Mouse (Mus musculus): Measurements from ENCODE around the gene Auh.

Gene Auh

DNA sequence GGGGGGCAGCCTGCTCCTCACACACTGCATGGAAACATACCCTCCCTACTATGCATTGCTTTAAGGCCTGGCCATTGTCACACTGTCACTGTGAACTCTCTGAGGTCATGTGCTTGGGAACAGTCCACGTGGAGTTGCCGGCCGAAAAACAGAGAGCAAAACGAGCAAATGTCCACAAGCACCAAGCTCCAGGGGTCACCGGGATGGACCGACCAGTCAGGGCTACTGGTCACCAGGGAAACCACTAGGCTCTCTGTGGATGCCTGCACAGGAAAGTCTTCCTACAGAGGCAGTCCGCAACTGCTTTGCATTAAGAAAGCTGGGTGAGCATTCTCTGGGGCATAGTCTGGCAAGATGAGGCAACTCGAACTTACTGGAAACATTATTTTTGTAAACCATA, 82.0 kb downstream of the Auh start:
- in situ Hi-C loops (cut with MboI; ENCODE audit: unreplicated experiment in 2 of 2), result no loop called here

DNA sequence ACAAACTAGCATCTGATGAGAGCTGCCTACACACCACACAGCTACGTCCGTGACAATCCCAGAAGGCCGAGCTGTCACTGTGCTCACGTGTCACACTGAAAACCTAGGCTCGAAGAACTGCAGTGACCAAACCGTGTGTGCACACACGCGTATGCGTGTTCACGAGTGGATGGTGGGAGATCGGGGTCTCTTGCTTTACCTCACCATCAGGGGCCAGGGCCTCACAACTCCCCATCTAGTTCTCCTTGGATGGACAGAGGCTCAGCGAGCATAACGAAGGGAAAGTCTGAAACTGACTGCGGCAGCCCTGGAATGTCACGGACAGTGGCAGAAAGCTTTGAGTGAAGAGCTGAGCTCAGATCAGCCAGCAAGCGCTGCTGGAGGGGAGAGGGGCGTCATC, 82.4 kb downstream of the Auh start:
- in situ Hi-C loops (cut with MboI; ENCODE audit: unreplicated experiment in 2 of 2), result no loop called here

- in situ Hi-C loops (cut with MboI; ENCODE audit: unreplicated experiment in 2 of 2), result no loop called here
These were observed 83.9 kb downstream of the Auh start for GRCm38 (mm10) chr13:52845618-52846017.

DNA sequence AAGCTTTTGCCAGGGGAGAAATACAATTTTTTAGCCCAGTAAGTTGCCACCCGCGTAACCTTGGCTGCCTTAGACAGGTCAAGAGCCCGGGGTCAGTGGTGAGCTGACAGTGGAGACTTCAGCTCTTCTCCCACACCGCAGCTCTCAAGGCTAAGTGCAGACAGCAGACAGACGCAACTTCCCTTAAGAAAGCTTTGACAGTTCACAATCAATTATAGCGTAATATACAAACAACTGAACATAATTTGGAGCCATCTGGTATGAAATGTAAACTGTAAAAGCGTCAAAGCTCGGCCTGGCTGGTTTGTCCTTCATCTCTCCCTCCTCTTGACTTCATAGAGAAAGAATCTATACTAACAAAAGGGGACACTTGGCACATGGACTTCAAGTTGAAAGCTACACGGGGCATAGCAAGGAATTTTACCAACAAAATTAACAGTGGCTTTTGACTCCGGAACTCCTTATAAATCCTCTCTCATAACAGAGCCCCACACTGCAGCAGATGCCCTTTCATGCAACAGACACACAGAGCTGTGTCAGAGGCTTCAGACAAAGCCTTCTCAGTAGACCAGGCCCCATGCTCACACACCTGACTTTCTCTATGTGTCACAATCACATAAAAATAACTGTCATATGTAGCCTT, 85.8 kb downstream of the Auh start:
- in situ Hi-C loops (cut with MboI; ENCODE audit: unreplicated experiment in 2 of 2), result no loop called here

DNA sequence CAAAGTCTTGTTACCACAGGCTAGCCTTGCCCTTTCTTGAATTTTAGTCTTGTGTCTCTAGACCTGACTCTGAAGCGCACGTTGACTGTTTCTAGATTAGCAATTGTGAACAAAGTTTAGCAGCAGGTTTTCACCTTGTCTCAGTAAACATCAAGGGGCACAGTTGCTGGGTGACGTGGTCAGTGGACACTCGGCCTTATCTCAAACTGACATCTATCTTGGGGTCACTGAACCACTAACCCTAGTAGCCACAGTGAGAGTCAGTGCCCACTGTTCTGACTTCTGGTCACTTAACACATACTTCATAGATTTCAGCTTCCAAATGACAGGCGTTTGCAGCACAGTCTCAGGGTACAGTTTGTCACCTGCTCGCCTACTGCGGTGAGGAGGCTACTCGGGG, 93.2 kb downstream of the Auh start:
- in situ Hi-C loops (cut with MboI; ENCODE audit: unreplicated experiment in 2 of 2), result loop anchor here (10.0 kb wide), 2 partner anchors 139 to 149 kb away; partner anchors contain the start of gene Nfil3 (in 1 of the 2)

GRCm38 (mm10) chr13:52834591-52834990, 94.9 kb downstream of the Auh start:
- in situ Hi-C loops (cut with MboI; ENCODE audit: unreplicated experiment in 2 of 2), result loop anchor here (10.0 kb wide), 2 partner anchors 140 to 150 kb away; partner anchors contain the start of gene Nfil3 (in 1 of the 2)

- in situ Hi-C loops (cut with MboI; ENCODE audit: unreplicated experiment in 2 of 2), result loop anchor here (10.0 kb wide), 2 partner anchors 141 to 151 kb away; partner anchors contain the start of gene Nfil3 (in 1 of the 2)
These were observed 95.7 kb downstream of the Auh start for GRCm38 (mm10) chr13:52833748-52834147.

- in situ Hi-C loops (cut with MboI; ENCODE audit: unreplicated experiment in 2 of 2), result loop anchor here (10.0 kb wide), 2 partner anchors 142 to 152 kb away; partner anchors contain the start of gene Nfil3 (in 1 of the 2)
These were observed 96.3 kb downstream of the Auh start for GRCm38 (mm10) chr13:52833220-52833619.

GRCm38 (mm10) chr13:52832481-52833170, 96.9 kb downstream of the Auh start:
- in situ Hi-C loops (cut with MboI; ENCODE audit: unreplicated experiment in 2 of 2), result loop anchor here (10.0 kb wide), 2 partner anchors 142 to 152 kb away; partner anchors contain the start of gene Nfil3 (in 1 of the 2)

GRCm38 (mm10) chr13:52831037-52831757, 98.3 kb downstream of the Auh start:
- in situ Hi-C loops (cut with MboI; ENCODE audit: unreplicated experiment in 2 of 2), result loop anchor here (10.0 kb wide), 2 partner anchors 144 to 154 kb away; partner anchors contain the start of gene Nfil3 (in 1 of the 2)

DNA sequence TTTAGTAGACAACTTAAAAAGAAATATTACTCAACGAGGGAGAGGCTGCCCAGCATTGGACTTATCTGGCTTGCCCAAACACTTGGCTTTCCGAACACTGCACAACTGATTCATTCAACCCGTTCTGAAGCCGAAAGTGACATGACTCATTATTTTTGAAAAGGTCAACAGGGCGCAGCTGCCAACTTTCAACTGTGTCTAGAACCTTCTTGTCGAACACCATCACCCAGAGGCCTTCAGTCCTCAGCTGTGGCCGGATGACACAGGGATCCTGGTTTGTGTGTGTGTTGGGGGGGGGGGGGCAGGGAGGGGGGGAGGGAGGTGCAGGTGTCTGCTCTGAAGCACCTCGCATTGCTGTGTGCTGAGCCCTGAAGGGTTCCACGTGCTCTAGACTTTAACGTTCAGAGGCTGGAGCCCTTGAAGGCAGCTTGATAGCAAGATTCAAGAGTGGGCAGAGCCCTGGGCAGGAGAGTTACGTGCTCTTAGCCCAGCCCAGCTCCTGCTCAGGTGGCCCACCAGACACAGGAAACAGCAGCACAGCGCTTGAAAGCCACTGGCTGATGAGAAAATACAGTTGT, 100.4 kb downstream of the Auh start:
- in situ Hi-C loops (cut with MboI; ENCODE audit: unreplicated experiment in 2 of 2), result loop anchor here in 1 of 2 experiments (10.0 kb wide), 1 partner anchor 94 kb away; no protein-coding TSS in a partner anchor

GRCm38 (mm10) chr13:52828217-52828616, 101.3 kb downstream of the Auh start:
- in situ Hi-C loops (cut with MboI; ENCODE audit: unreplicated experiment in 2 of 2), result loop anchor here in 1 of 2 experiments (10.0 kb wide), 1 partner anchor 93 kb away; no protein-coding TSS in a partner anchor

DNA sequence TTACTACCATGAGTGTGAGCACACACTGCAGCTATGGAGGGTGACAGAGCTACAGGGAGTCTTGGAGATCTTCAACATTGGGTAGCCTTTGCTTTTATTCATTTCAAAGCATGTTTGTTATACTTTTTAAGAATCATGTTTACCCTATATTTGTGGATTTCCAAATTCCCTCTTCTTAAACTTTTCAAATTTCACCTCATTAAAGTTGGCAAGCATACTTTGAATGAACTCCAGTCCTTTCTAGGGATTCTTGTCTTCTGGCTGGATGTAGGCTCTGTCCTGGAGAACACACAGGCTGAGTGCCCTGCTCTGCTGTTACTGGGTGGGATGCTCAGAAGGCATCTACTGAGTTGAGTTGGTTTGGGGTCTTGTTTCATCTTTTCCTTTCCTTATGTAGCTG, 102.8 kb downstream of the Auh start:
- in situ Hi-C loops (cut with MboI; ENCODE audit: unreplicated experiment in 2 of 2), result loop anchor here in 1 of 2 experiments (10.0 kb wide), 1 partner anchor 92 kb away; no protein-coding TSS in a partner anchor

GRCm38 (mm10) chr13:52824754-52825153, 104.7 kb downstream of the Auh start:
- in situ Hi-C loops (cut with MboI; ENCODE audit: unreplicated experiment in 2 of 2), result loop anchor here in 1 of 2 experiments (10.0 kb wide), 1 partner anchor 90 kb away; no protein-coding TSS in a partner anchor

- in situ Hi-C loops (cut with MboI; ENCODE audit: unreplicated experiment in 2 of 2), result loop anchor here in 1 of 2 experiments (10.0 kb wide), 1 partner anchor 88 kb away; no protein-coding TSS in a partner anchor
These were observed 107.0 kb downstream of the Auh start for GRCm38 (mm10) chr13:52822165-52823149.

DNA sequence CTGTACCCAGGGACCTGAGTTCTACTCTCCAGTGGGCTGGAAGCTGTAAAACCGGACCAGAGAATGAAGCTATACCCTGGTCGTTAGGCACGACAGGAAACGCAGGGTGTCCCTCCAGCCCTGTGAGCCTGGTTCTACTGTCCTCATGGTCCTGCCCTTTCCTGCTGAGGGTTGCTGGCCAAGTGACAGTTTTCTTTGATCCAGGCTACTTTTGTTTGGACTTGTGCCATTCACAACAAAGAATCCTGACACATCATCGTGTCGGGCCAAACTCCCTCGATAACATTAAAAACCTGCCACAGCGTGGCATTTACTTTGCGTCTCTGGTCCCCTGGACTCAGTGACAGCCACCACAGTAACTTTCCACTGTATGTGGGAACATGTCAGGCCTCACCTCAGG, 107.9 kb downstream of the Auh start:
- in situ Hi-C loops (cut with MboI; ENCODE audit: unreplicated experiment in 2 of 2), result loop anchor here in 1 of 2 experiments (10.0 kb wide), 1 partner anchor 87 kb away; no protein-coding TSS in a partner anchor

DNA sequence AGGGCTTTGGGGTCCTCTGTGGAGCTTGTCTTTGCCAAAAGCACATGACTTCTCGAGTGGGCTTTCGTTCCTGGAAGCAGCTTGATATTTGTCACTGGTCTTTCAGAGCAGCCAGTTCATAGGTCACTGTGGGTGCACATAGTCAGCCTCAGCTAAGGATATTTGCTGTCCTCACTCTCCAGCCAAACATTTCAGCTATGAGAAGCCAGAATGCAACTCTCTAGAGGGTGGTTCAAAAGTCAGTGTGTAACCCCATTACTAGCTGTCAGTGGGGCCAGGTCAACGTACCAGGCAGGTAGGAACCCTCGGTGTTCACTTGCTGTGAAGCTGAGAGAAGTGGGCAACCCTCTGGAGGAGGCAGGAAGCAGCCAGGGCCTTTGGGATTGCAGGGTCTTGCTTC, 109.6 kb downstream of the Auh start:
- in situ Hi-C loops (cut with MboI; ENCODE audit: unreplicated experiment in 2 of 2), result loop anchor here in 1 of 2 experiments (10.0 kb wide), 1 partner anchor 85 kb away; no protein-coding TSS in a partner anchor

DNA sequence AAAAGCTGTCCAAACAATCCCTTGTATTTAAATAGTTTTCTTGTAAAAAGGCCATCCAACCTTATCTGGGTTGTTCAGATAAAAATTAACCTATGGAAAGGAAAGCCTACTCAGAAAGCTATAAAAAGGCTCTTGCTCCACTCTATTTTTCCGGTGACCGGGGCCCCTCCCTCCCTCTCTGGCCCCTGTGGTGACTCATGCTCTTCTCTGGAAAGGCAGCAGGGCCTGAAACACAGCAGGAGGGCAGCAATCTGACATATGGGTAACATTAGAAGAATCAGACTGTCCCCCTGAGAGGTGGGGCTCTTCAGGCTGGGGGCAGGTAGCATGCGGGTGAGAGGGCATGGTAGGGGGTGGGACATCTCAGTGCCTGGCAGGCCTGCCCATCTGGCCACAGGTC, 110.7 kb downstream of the Auh start:
- in situ Hi-C loops (cut with MboI; ENCODE audit: unreplicated experiment in 2 of 2), result no loop called here

DNA sequence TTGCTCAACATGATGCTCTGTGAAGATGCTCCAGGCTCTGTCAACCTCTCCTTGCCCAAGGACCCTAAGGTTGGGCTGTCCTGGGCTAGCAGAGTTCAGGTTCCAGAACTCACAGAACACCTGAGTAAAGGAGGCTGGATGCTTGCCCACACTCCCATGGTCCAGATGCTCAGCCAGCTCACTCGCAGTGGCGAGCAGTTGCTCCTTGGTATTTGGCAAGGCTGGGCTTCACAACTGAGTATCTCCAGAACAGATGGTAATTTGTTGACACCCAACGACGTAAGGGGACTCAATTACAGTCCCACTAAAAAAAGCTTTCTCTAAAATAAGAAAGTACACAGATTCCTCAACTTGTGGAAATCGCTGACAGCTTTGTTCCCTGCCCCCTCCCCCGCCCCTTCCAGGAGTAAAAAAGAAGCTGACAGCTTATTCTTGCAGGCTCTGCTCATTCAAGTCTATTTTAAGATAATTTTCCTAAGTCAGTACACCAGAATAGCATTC, 111.4 kb downstream of the Auh start:
- in situ Hi-C loops (cut with MboI; ENCODE audit: unreplicated experiment in 2 of 2), result no loop called here

Measured in v-Abl transformed pro-B cells (cell line).